Mouse (Mus musculus) heart, postnatal 0 days (tissue): ENCODE data around the gene Cc2d2b.

Source experiments
- CTCF ChIP-seq: IDR thresholded peaks from 2 replicates; pipeline ENCODE4 v1.5.1; 2016; ENCODE audit warnings: antibody characterized with exemption, control low read depth, low read depth
- EP300 ChIP-seq: IDR thresholded peaks from 2 replicates; pipeline ENCODE4 v1.6.1; 2016; ENCODE audit warnings: antibody characterized with exemption, low read depth

- no peak for TF ChIP-seq EP300
- peak; percentile 92 for TF ChIP-seq CTCF
Observed at GRCm38 (mm10) chr19:40736680-40737512, 11.7 kb upstream of the Cc2d2b start.
